Comparison of ENCODE assay signal across 8 mouse cellular contexts in genomic region chr1:131970661-131971520, GRCm38 (mm10). TPM values are rescaled to one million over a fixed set of nuclear protein-coding genes. Genes with fewer than 3 reads are reported as not detected.
DNase-seq lines count a peak whose midpoint lies in the region; ATAC-seq lines count a peak whose summit lies in the region.

No protein-coding gene starts in this region.

- peak overlapping the region; percentile 26; the same call in 1 of the 2 replicates for H3K4me2 ChIP-seq in kidney, embryonic 14.5 days (replicated peaks; ENCODE audit: low read depth, low read length)
- H3K4me2 ChIP-seq in intestine, embryonic 16.5 days (ENCODE audit: low read depth, low read length): no peak overlapping the region
- peak overlapping the region; percentile 41 for H3K4me2 ChIP-seq in neural tube, embryonic 12.5 days (replicated peaks)

- DNase-seq in kidney, postnatal 14 days: no peak
- peak; percentile 85 for DNase-seq in embryo, embryonic 9.5 days (ENCODE audit: extremely low spot score)
- DNase-seq in frontal cortex, postnatal 14 days (ENCODE audit: low spot score in 2 of 2): no peak
- DNase-seq in ovary, postnatal 10 days (ENCODE audit: low spot score): no peak
- no peak for DNase-seq in adrenal gland, adult (ENCODE audit: inconsistent age in 2 of 2, low spot score in 1 of 2)

- H3K36me3 ChIP-seq in kidney, embryonic 14.5 days (ENCODE audit: control insufficient read depth, insufficient read depth, low read length): no peaks in the 10 kb centered on the region
- no peaks in the 10 kb centered on the region for H3K36me3 ChIP-seq in intestine, embryonic 16.5 days (ENCODE audit: control insufficient read depth, insufficient read depth, low read length)
- H3K36me3 ChIP-seq in neural tube, embryonic 12.5 days: no peaks in the 10 kb centered on the region

- 7% methylated on average over 16 of the region's 16 CpGs for WGBS in kidney, embryonic 14.5 days
- 20% methylated on average over 16 of the region's 16 CpGs for WGBS in intestine, embryonic 16.5 days
- 3% methylated on average over 16 of the region's 16 CpGs for WGBS in neural tube, embryonic 12.5 days

- ATAC-seq in kidney, embryonic 14.5 days (ENCODE audit: low FRiP score, low TSS enrichment): peak; percentile 36
- no peak for ATAC-seq in intestine, embryonic 16.5 days
- ATAC-seq in neural tube, embryonic 12.5 days (ENCODE audit: low FRiP score, low read depth): peak; percentile 79

- peaks cover 8% of the 10 kb centered on the region; the same call in 1 of the 2 replicates for H3K27me3 ChIP-seq in kidney, embryonic 14.5 days (ENCODE audit: control insufficient read depth, insufficient read depth, low read length)
- 0 out of 2 replicates have a peak, but pooled peaks cover 2% of the 10 kb centered on the region for H3K27me3 ChIP-seq in intestine, embryonic 16.5 days (replicated peaks; ENCODE audit: control insufficient read depth, insufficient read depth, low read length)
- H3K27me3 ChIP-seq in neural tube, embryonic 12.5 days (replicated peaks): no peaks in the 10 kb centered on the region

- H3K9me3 ChIP-seq in kidney, embryonic 14.5 days (ENCODE audit: control insufficient read depth, low read length): no peaks in the 10 kb centered on the region
- no peaks in the 10 kb centered on the region for H3K9me3 ChIP-seq in intestine, embryonic 16.5 days (ENCODE audit: control insufficient read depth, low read length)
- no peaks in the 10 kb centered on the region for H3K9me3 ChIP-seq in neural tube, embryonic 12.5 days

- peaks cover 45% of the 10 kb centered on the region for H3K4me1 ChIP-seq in kidney, embryonic 14.5 days (ENCODE audit: control insufficient read depth, insufficient read depth, low read length)
- H3K4me1 ChIP-seq in intestine, embryonic 16.5 days (ENCODE audit: control insufficient read depth, insufficient read depth, low read length): peaks cover 23% of the 10 kb centered on the region
- peaks cover 68% of the 10 kb centered on the region for H3K4me1 ChIP-seq in neural tube, embryonic 12.5 days

- H3K4me3 ChIP-seq in kidney, embryonic 14.5 days (ENCODE audit: low read length): no peak overlapping the region
- no peak overlapping the region; the same call in 1 of the 2 replicates for H3K4me3 ChIP-seq in intestine, embryonic 16.5 days (ENCODE audit: low read length)
- H3K4me3 ChIP-seq in neural tube, embryonic 12.5 days: no peak overlapping the region

- peak overlapping the region; percentile 40 for H3K9ac ChIP-seq in kidney, embryonic 14.5 days (ENCODE audit: low read depth, low read length)
- H3K9ac ChIP-seq in intestine, embryonic 16.5 days (ENCODE audit: low read depth, low read length): peak overlapping the region; percentile 29; the same call in 1 of the 2 replicates
- no peak overlapping the region for H3K9ac ChIP-seq in neural tube, embryonic 12.5 days

- H3K27ac ChIP-seq in kidney, embryonic 14.5 days (ENCODE audit: low read depth, low read length): peak overlapping the region; percentile 85
- H3K27ac ChIP-seq in intestine, embryonic 16.5 days (ENCODE audit: low read length): no peak overlapping the region
- H3K27ac ChIP-seq in neural tube, embryonic 12.5 days: peak overlapping the region; percentile 65

RNA-seq across cellular contexts. Expression of gene Slc45a3, which starts 8.1 kb away (rescaled TPM):
- polyA plus RNA-seq in kidney, embryonic 14.5 days (2014; fragmentation: Nextera tagmentation; extraction: Ambion mirVana): 5.1 and 7.3 TPM in 2 replicates
- 2.5 and 2.9 TPM in 2 replicates for polyA plus RNA-seq in intestine, embryonic 16.5 days (2015; fragmentation: Nextera tagmentation; extraction: Ambion mirVana)
- 8.2 and 11.1 TPM in 2 replicates for polyA plus RNA-seq in neural tube, embryonic 12.5 days (2016; fragmentation: Nextera tagmentation; extraction: Ambion mirVana)

RNA-seq across cellular contexts. Expression of gene Elk4, which starts 36.5 kb away (rescaled TPM):
- polyA plus RNA-seq in kidney, embryonic 14.5 days (2014; fragmentation: Nextera tagmentation; extraction: Ambion mirVana): 35.4 and 37.3 TPM in 2 replicates
- polyA plus RNA-seq in intestine, embryonic 16.5 days (2015; fragmentation: Nextera tagmentation; extraction: Ambion mirVana): 13.2 and 14.3 TPM in 2 replicates
- 16.1 and 16.2 TPM in 2 replicates for polyA plus RNA-seq in neural tube, embryonic 12.5 days (2016; fragmentation: Nextera tagmentation; extraction: Ambion mirVana)
